In the genomic region with DNA sequence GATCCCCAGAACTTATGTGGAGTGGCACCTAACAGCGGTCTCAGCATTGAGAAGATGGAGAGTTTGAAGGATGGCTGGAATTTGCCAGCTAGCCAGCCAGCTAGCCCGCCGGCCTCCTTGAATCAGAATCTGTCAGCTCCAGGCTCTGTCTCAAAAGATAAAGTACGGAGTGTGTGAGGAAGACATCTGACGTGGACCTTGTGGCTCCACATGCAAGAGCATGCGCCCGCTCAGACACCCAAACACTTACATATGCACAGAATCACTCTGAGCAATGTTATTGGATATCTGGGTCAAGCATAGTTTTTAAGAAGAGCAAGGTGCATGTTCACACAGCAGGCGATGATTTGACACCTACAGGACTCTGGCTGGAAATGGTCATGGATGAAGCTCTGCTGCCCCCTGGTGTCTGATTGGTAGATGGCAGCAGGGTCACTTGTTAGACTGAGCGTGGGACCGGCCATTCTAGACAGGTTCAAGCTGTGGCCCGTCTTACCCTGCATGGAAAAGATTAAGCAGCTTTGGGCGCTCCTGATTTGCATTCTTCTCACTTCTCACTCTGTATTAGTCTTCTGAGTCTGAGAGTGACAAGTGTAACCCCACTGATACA, we compare ENCODE assay signal across 9 mouse cellular contexts. TPM values are rescaled to one million over a fixed set of nuclear protein-coding genes. Genes with fewer than 3 reads are reported as not detected.
DNase-seq lines count a peak whose midpoint lies in the region; ATAC-seq and TF ChIP-seq lines count a peak whose summit lies in the region.
"Had no signal": no experiment of that assay in that cellular context is flagged by ENCODE, and none has a peak within 500 bp of the region (broad histone marks: within the 10 kb centered on the region; RNA-seq: fewer than 3 reads in every experiment).

No protein-coding gene starts in this region.

- no peaks in the 10 kb centered on the region for H3K9me3 ChIP-seq in heart, embryonic 16.5 days (replicated peaks; ENCODE audit: control insufficient read depth, low read length)
- no peaks in the 10 kb centered on the region for H3K9me3 ChIP-seq in liver, postnatal 0 days (ENCODE audit: low read length)

- no peak overlapping the region for H3K4me3 ChIP-seq in bone marrow macrophage, adult 2 months (ENCODE audit: insufficient read depth, low read length)
- H3K4me3 ChIP-seq in heart, embryonic 16.5 days (ENCODE audit: low read length) = no peak overlapping the region
- H3K4me3 ChIP-seq in liver, postnatal 0 days (ENCODE audit: low read depth, low read length) = no peak overlapping the region
- H3K4me3 ChIP-seq: erythroblast, embryonic 14.5 days had no signal

- peaks cover 4% of the 10 kb centered on the region for H3K4me1 ChIP-seq in bone marrow macrophage, adult 2 months (ENCODE audit: control insufficient read depth, insufficient read depth, low read length)
- no peaks in the 10 kb centered on the region for H3K4me1 ChIP-seq in heart, embryonic 16.5 days (ENCODE audit: control insufficient read depth, insufficient read depth, low read length)
- H3K4me1 ChIP-seq in liver, postnatal 0 days (ENCODE audit: insufficient read depth) = peaks cover 3% of the 10 kb centered on the region; the same call in 1 of the 2 replicates

- no peak overlapping the region for H3K27ac ChIP-seq in bone marrow macrophage, adult 2 months (ENCODE audit: insufficient read depth, low read depth, low read length)
- no peak overlapping the region for H3K27ac ChIP-seq in heart, embryonic 16.5 days (ENCODE audit: low read length)
- H3K27ac ChIP-seq in liver, postnatal 0 days (ENCODE audit: low read depth) = no peak overlapping the region

- H3K4me2 ChIP-seq in heart, embryonic 16.5 days (ENCODE audit: low read depth, low read length) = no peak overlapping the region
- H3K4me2 ChIP-seq in liver, postnatal 0 days (ENCODE audit: low read depth, low read length) = no peak overlapping the region

- DNase-seq in CD4-positive, CD25-positive, alpha-beta regulatory T cell, adult 2 months (ENCODE audit: low read depth, low spot score) = peak; percentile 92
- DNase-seq in kidney, postnatal 25 days = peak; percentile 87 to 94
- peak; percentile 87 for DNase-seq in liver, postnatal 0 days
- DNase-seq in testis, postnatal 14 days (ENCODE audit: low spot score) = peak; percentile 68

- H3K27me3 ChIP-seq in heart, embryonic 16.5 days (ENCODE audit: control insufficient read depth, insufficient read depth, low read length) = no peaks in the 10 kb centered on the region
- H3K27me3 ChIP-seq in liver, postnatal 0 days (ENCODE audit: insufficient read depth, low read length) = no peaks in the 10 kb centered on the region

- no peak for TF ChIP-seq POLR2A in bone marrow macrophage, adult 2 months (IDR thresholded peaks at IDR 0.05; ENCODE audit: borderline replicate concordance, low read depth, low read length)

- TF ChIP-seq CTCF in bone marrow macrophage, adult 2 months (IDR thresholded peaks at IDR 0.05; ENCODE audit: low read depth, low read length) = peak; percentile 88
- peak; percentile 98 for TF ChIP-seq CTCF in liver, postnatal 0 days (IDR thresholded peaks at IDR 0.05; ENCODE audit: low read depth)

- no peaks in the 10 kb centered on the region for H3K36me3 ChIP-seq in heart, embryonic 16.5 days (ENCODE audit: control insufficient read depth, insufficient read depth)
- no peaks in the 10 kb centered on the region for H3K36me3 ChIP-seq in liver, postnatal 0 days (replicated peaks; ENCODE audit: insufficient read depth, low read length)

- no peak for TF ChIP-seq EP300 in liver, postnatal 0 days (IDR thresholded peaks at IDR 0.05; ENCODE audit: low read depth)

- H3K9ac ChIP-seq in heart, embryonic 16.5 days (ENCODE audit: low read length) = no peak overlapping the region
- H3K9ac ChIP-seq in liver, postnatal 0 days (replicated peaks) = no peak overlapping the region

- peak; percentile 80 for ATAC-seq in erythroblast, adult 5-6 weeks (replicated peaks; ENCODE audit: low FRiP score, poor library complexity, severe bottlenecking)
- peak; percentile 66; the same call in 1 of the 2 replicates for ATAC-seq in heart, embryonic 16.5 days (replicated peaks; ENCODE audit: extremely low read depth, insufficient read depth, low FRiP score)
- peak; percentile 54; the same call in 1 of the 2 replicates for ATAC-seq in liver, postnatal 0 days
- ATAC-seq in neutrophil, adult 5-6 weeks (ENCODE audit: extremely low read depth, insufficient number of reproducible peaks, low FRiP score, poor library complexity, severe bottlenecking) = peak; percentile 92

- 26% methylated on average over 12 of the region's 12 CpGs for WGBS in heart, embryonic 16.5 days
- 33% methylated on average over 12 of the region's 12 CpGs for WGBS in liver, postnatal 0 days (ENCODE audit: insufficient replicate concordance)

RNA-seq across cellular contexts. Expression of a gene that starts 11.0 kb away (rescaled TPM):
- 225 and 245 TPM in 2 replicates for polyA plus RNA-seq in bone marrow macrophage, adult 2 months (2012; ENCODE audit: insufficient read depth, insufficient read length, missing spikeins)
- total RNA-seq in erythroblast, adult 5-6 weeks (2015; ENCODE audit: low replicate concordance) = not detected in 2 replicates
- not detected in 2 replicates for total RNA-seq in erythroblast, adult 5-6 weeks (2017; ENCODE audit: low replicate concordance)
- 1.8 and 2.5 TPM in 2 replicates for polyA plus RNA-seq in heart, embryonic 16.5 days (2015; fragmentation: Nextera tagmentation; extraction: Ambion mirVana)
- polyA plus RNA-seq in liver, postnatal 0 days (2015; fragmentation: Nextera tagmentation; extraction: Ambion mirVana) = 0.65 and 1.3 TPM in 2 replicates
- not detected in 2 replicates for total RNA-seq in neutrophil, adult 5-6 weeks (2017)
- polyA plus RNA-seq: erythroblast, embryonic 14.5 days had no signal

RNA-seq across cellular contexts. Expression of a gene that starts 18.5 kb away (rescaled TPM):
- not detected in 2 replicates for polyA plus RNA-seq in bone marrow macrophage, adult 2 months (2012; ENCODE audit: insufficient read depth, insufficient read length, missing spikeins)
- total RNA-seq in erythroblast, adult 5-6 weeks (2015; ENCODE audit: low replicate concordance) = not detected in 2 replicates
- total RNA-seq in erythroblast, adult 5-6 weeks (2017; ENCODE audit: low replicate concordance) = not detected in 2 replicates
- 34.9 and 37.2 TPM in 2 replicates for polyA plus RNA-seq in heart, embryonic 16.5 days (2015; fragmentation: Nextera tagmentation; extraction: Ambion mirVana)
- polyA plus RNA-seq in liver, postnatal 0 days (2015; fragmentation: Nextera tagmentation; extraction: Ambion mirVana) = 1.5 and 1.9 TPM in 2 replicates
- not detected in 2 replicates for total RNA-seq in neutrophil, adult 5-6 weeks (2017)
- polyA plus RNA-seq: erythroblast, embryonic 14.5 days had no signal

RNA-seq across cellular contexts. Expression of a gene that starts 37.9 kb away (rescaled TPM):
- polyA plus RNA-seq in bone marrow macrophage, adult 2 months (2012; ENCODE audit: insufficient read depth, insufficient read length, missing spikeins) = not detected in 2 replicates
- not detected in 2 replicates for total RNA-seq in erythroblast, adult 5-6 weeks (2015; ENCODE audit: low replicate concordance)
- total RNA-seq in erythroblast, adult 5-6 weeks (2017; ENCODE audit: low replicate concordance) = not detected in 2 replicates
- polyA plus RNA-seq in heart, embryonic 16.5 days (2015; fragmentation: Nextera tagmentation; extraction: Ambion mirVana) = 0.35 and 0.54 TPM in 2 replicates
- polyA plus RNA-seq in liver, postnatal 0 days (2015; fragmentation: Nextera tagmentation; extraction: Ambion mirVana) = not detected in 2 replicates
- not detected in 2 replicates for total RNA-seq in neutrophil, adult 5-6 weeks (2017)
- polyA plus RNA-seq: erythroblast, embryonic 14.5 days had no signal

Comparison
In these comparisons a context has a peak if more than half of its experiments do, and no peak if none do; other contexts are left out.
1. RNA of a gene that starts 11.0 kb away (polyA plus RNA-seq): 225 to 245 TPM in bone marrow macrophage, adult 2 months; 1.8 to 2.5 TPM in heart, embryonic 16.5 days and 0.65 to 1.3 TPM in liver, postnatal 0 days; every median in the first group is over 10 times any median in the second.
2. RNA of a gene that starts 18.5 kb away (polyA plus RNA-seq): 34.9 to 37.2 TPM in heart, embryonic 16.5 days; 1.5 to 1.9 TPM in liver, postnatal 0 days and not detected in bone marrow macrophage, adult 2 months; every median in the first group is over 10 times any median in the second.
3. Peak in every context shown above with its lines, with median percentiles within 50 percentile points of each other: DNase-seq and ATAC-seq.